In genomic region chr1:161250031-161250603, GRCm38 (mm10) we compare ENCODE assay signal across 8 mouse cellular contexts. TPM values are rescaled to one million over a fixed set of nuclear protein-coding genes. Genes with fewer than 3 reads are reported as not detected.
DNase-seq lines count a peak whose midpoint lies in the region; ATAC-seq and TF ChIP-seq lines count a peak whose summit lies in the region.

No protein-coding gene starts in this region.

- peaks cover 7% of the 10 kb centered on the region; the same call in 1 of the 2 replicates for H3K4me1 ChIP-seq in intestine, postnatal 0 days (replicated peaks; ENCODE audit: control insufficient read depth, insufficient read depth, low read length)
- peaks cover 17% of the 10 kb centered on the region for H3K4me1 ChIP-seq in limb, embryonic 15.5 days
- peaks cover 15% of the 10 kb centered on the region; the same call in 1 of the 2 replicates for H3K4me1 ChIP-seq in midbrain, embryonic 14.5 days (ENCODE audit: control insufficient read depth, insufficient read depth, low read length)

- DNase-seq in spleen, postnatal 10 days (ENCODE audit: low spot score in 2 of 2): peak; percentile 29 to 41
- DNase-seq in spleen, postnatal 14 days (ENCODE audit: low spot score in 2 of 2): no peak
- DNase-seq in cerebellum, postnatal 14 days: peak; percentile 40 to 43
- peak; percentile 42 to 43 for DNase-seq in frontal cortex, postnatal 36 days (ENCODE audit: low spot score in 2 of 2)
- peak; percentile 75 for DNase-seq in midbrain, embryonic 14.5 days
- DNase-seq in testis, postnatal 14 days (ENCODE audit: low spot score): peak; percentile 80

- TF ChIP-seq CTCF in intestine, postnatal 0 days (IDR thresholded peaks at IDR 0.05; ENCODE audit: low read depth): no peak

- peak overlapping the region; percentile 89 for H3K27ac ChIP-seq in intestine, postnatal 0 days (ENCODE audit: low read depth, low read length)
- H3K27ac ChIP-seq in limb, embryonic 15.5 days: peak overlapping the region; percentile 75; the same call in 1 of the 2 replicates
- no peak overlapping the region for H3K27ac ChIP-seq in midbrain, embryonic 14.5 days (replicated peaks; ENCODE audit: low read depth, low read length)

- peak overlapping the region; percentile 94 for H3K4me2 ChIP-seq in intestine, postnatal 0 days (replicated peaks; ENCODE audit: low read depth)
- peak overlapping the region; percentile 81 for H3K4me2 ChIP-seq in limb, embryonic 15.5 days
- peak overlapping the region; percentile 96 for H3K4me2 ChIP-seq in midbrain, embryonic 14.5 days (ENCODE audit: low read length)

- 2% methylated on average over 15 of the region's 15 CpGs for WGBS in intestine, postnatal 0 days
- WGBS in limb, embryonic 15.5 days: 1% methylated on average over 15 of the region's 15 CpGs
- 2% methylated on average over 15 of the region's 15 CpGs for WGBS in midbrain, embryonic 14.5 days

- H3K9me3 ChIP-seq in intestine, postnatal 0 days (ENCODE audit: control insufficient read depth): no peaks in the 10 kb centered on the region
- H3K9me3 ChIP-seq in limb, embryonic 15.5 days: no peaks in the 10 kb centered on the region
- H3K9me3 ChIP-seq in midbrain, embryonic 14.5 days (ENCODE audit: control insufficient read depth, low read length): no peaks in the 10 kb centered on the region

- peak overlapping the region; percentile 93 for H3K9ac ChIP-seq in intestine, postnatal 0 days (ENCODE audit: low read depth, low read length)
- H3K9ac ChIP-seq in limb, embryonic 15.5 days: peak overlapping the region; percentile 71
- peak overlapping the region; percentile 81 for H3K9ac ChIP-seq in midbrain, embryonic 14.5 days (replicated peaks; ENCODE audit: low read length)

- H3K4me3 ChIP-seq in intestine, postnatal 0 days (ENCODE audit: low read depth, low read length): peak overlapping the region; percentile 94
- peak overlapping the region; percentile 85 for H3K4me3 ChIP-seq in limb, embryonic 15.5 days
- H3K4me3 ChIP-seq in midbrain, embryonic 14.5 days (replicated peaks; ENCODE audit: low read depth, low read length): peak overlapping the region; percentile 83

- H3K27me3 ChIP-seq in intestine, postnatal 0 days (replicated peaks; ENCODE audit: control insufficient read depth, insufficient read depth, low read length): no peaks in the 10 kb centered on the region
- H3K27me3 ChIP-seq in limb, embryonic 15.5 days: 0 out of 2 replicates have a peak, but pooled peaks cover 9% of the 10 kb centered on the region
- H3K27me3 ChIP-seq in midbrain, embryonic 14.5 days (ENCODE audit: control insufficient read depth, insufficient read depth, low read length): no peaks in the 10 kb centered on the region; the same call in 1 of the 2 replicates

- peaks cover 12% of the 10 kb centered on the region for H3K36me3 ChIP-seq in intestine, postnatal 0 days (ENCODE audit: control insufficient read depth, insufficient read depth)
- H3K36me3 ChIP-seq in limb, embryonic 15.5 days: peaks cover 7% of the 10 kb centered on the region
- 0 out of 2 replicates have a peak, but pooled peaks cover 5% of the 10 kb centered on the region for H3K36me3 ChIP-seq in midbrain, embryonic 14.5 days (ENCODE audit: control insufficient read depth, insufficient read depth, low read length)

- ATAC-seq in intestine, postnatal 0 days: no peak
- no peak for ATAC-seq in limb, embryonic 15.5 days (ENCODE audit: insufficient number of reproducible peaks, low FRiP score, low TSS enrichment, low read depth)
- ATAC-seq in midbrain, embryonic 14.5 days (ENCODE audit: low FRiP score, low TSS enrichment): peak; percentile 63

RNA-seq across cellular contexts. Expression of gene Prdx6, which starts 0.9 kb away (rescaled TPM):
- 373 and 385 TPM in 2 replicates for polyA plus RNA-seq in intestine, postnatal 0 days (2015; fragmentation: Nextera tagmentation; extraction: Ambion mirVana)
- polyA plus RNA-seq in limb, embryonic 15.5 days (2015; fragmentation: Nextera tagmentation; extraction: Ambion mirVana): 310 and 325 TPM in 2 replicates
- polyA plus RNA-seq in midbrain, embryonic 14.5 days (2014; fragmentation: Nextera tagmentation; extraction: Ambion mirVana): 127 and 161 TPM in 2 replicates

Comparison
In these comparisons a context has a peak if more than half of its experiments do, and no peak if none do; other contexts are left out.
1. DNase-seq: peak in spleen, postnatal 10 days (2 of 2), cerebellum, postnatal 14 days (2 of 2), frontal cortex, postnatal 36 days (2 of 2), midbrain, embryonic 14.5 days (single experiment) and testis, postnatal 14 days (single experiment); none in spleen, postnatal 14 days (0 of 2).
2. Peak in every context shown above with its lines, with median percentiles within 50 percentile points of each other: H3K4me2 ChIP-seq, H3K4me3 ChIP-seq and H3K9ac ChIP-seq.